Mouse (Mus musculus) limb, embryonic 13.5 days (tissue): ENCODE data around the gene Celf5. TPM values are rescaled to one million over a fixed set of nuclear protein-coding genes. Genes with fewer than 3 reads are reported as not detected.

ENCODE experiments used
- ATAC-seq: fragments of 200-750 bp; cut with Nextera tagmentation; 2 replicates; pipeline ENCODE4 v1.8.0; 2017; ENCODE audit warnings: low read depth, moderate number of reproducible peaks, moderate TSS enrichment; ENCODE audit not compliant: low FRiP score
- H3K27ac ChIP-seq: fragments of 300-500 bp; sonication (generic); 2 replicates; pipeline ENCODE4 v1.5.1; 2015; ENCODE audit warnings: inconsistent platforms, mild to moderate bottlenecking, moderate library complexity
- H3K27me3 ChIP-seq: fragments of 300-500 bp; sonication (generic); 2 replicates; pipeline ENCODE4 v1.6.1; 2015; ENCODE audit warnings: mild to moderate bottlenecking, inconsistent platforms
- H3K36me3 ChIP-seq: fragments of 300-500 bp; sonication (generic); 2 replicates; pipeline ENCODE4 v1.6.1; 2015; ENCODE audit warnings: inconsistent platforms, mild to moderate bottlenecking, moderate library complexity
- H3K4me1 ChIP-seq: fragments of 300-500 bp; sonication (generic); 2 replicates; pipeline ENCODE4 v1.6.1; 2015; ENCODE audit warnings: inconsistent platforms
- H3K4me2 ChIP-seq: fragments of 300-500 bp; sonication (generic); replicated peaks from 2 replicates; pipeline ENCODE4 v1.6.1; 2015; ENCODE audit warnings: inconsistent platforms, mild to moderate bottlenecking, moderate library complexity
- H3K4me3 ChIP-seq: fragments of 300-500 bp; sonication (generic); 2 replicates; pipeline ENCODE4 v1.5.1; 2015; ENCODE audit warnings: moderate library complexity, mild to moderate bottlenecking, inconsistent platforms
- H3K9ac ChIP-seq: fragments of 300-500 bp; sonication (generic); 2 replicates; pipeline ENCODE4 v1.6.1; 2015; ENCODE audit warnings: mild to moderate bottlenecking, inconsistent platforms
- H3K9me3 ChIP-seq: fragments of 300-500 bp; sonication (generic); 2 replicates; pipeline ENCODE4 v1.6.1; 2016; ENCODE audit warnings: inconsistent platforms
- WGBS: fragments of 180-500 bp; shearing (Covaris S2); methylation state at CpG from one replicate; pipeline ENCODE4 v1.1.7; 2015; 5-methylcytosine and 5-hydroxymethylcytosine counted together
- polyA plus RNA-seq: library from polyadenylated mRNA; unstranded; fragments of >200 nt; fragmentation: Nextera tagmentation; extraction: Ambion mirVana; gene quantifications from 2 replicates; pipeline ENCODE4 v1.2.1, GENCODE M21; 2015

Celf5 gene
- polyA plus RNA-seq, 1 experiment from 2014 or later, result 1.6 TPM

DNA sequence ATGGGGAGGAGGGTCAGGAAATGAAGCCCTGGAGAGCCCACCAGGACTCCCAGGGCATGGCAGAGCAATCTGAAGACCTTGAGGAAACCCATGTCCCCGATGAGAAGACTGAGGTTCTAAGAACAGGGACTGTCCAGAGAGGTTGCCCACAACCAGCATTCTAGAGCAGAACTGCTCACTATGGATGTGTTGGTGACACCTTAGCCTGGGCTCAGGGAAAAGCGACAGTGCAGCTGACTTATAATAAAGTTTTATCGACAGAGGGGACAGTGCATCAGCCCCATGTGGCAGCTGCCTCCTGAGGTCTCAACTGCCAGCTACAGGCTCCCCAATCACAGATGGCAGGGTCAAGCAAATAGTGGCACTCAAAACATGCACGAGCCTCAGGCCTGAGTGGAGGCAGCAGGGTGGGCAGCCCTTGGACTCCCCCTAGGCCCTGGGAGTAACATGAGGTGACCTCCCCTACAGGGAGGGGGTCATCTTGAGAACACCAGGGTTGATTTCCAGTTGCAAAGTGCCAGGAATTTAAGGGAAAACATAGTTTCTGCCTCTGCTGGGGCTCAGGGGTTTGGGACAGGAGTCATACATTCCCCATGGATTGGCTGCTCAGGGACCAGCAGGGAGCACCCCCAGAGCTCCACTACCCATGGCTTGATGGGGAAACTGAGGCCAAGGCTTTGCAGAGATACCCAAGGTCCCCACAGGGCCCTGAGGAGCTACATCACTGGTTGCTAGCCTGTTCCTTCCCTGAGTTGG is 61.3 kb downstream of the Celf5 start:
- Histone ChIP-seq H3K27me3 (peaks cover 18% of the 10 kb centered on the region), H3K27ac (no peak overlapping the region), H3K9me3 (no peaks in the 10 kb centered on the region), H3K4me1 (peaks cover 55% of the 10 kb centered on the region), H3K9ac (no peak overlapping the region), H3K4me3 (no peak overlapping the region), H3K4me2 (no peak overlapping the region), H3K36me3 (peaks cover 26% of the 10 kb centered on the region)
- 73% methylated on average over 4 of the region's 4 CpGs for WGBS
- ATAC-seq, result no peak

GRCm38 (mm10) chr10:81420191-81420767 is 62.2 kb downstream of the Celf5 start:
- no peak overlapping the region for H3K4me2 ChIP-seq
- no peak for ATAC-seq
- H3K9ac ChIP-seq, result no peak overlapping the region
- H3K27ac ChIP-seq, result no peak overlapping the region
- peaks cover 11% of the 10 kb centered on the region for H3K27me3 ChIP-seq
- H3K36me3 ChIP-seq, result peaks cover 28% of the 10 kb centered on the region
- peaks cover 57% of the 10 kb centered on the region for H3K4me1 ChIP-seq
- H3K9me3 ChIP-seq, result no peaks in the 10 kb centered on the region
- WGBS, result 83% methylated on average over 40 of the region's 40 CpGs
- H3K4me3 ChIP-seq, result no peak overlapping the region

DNA sequence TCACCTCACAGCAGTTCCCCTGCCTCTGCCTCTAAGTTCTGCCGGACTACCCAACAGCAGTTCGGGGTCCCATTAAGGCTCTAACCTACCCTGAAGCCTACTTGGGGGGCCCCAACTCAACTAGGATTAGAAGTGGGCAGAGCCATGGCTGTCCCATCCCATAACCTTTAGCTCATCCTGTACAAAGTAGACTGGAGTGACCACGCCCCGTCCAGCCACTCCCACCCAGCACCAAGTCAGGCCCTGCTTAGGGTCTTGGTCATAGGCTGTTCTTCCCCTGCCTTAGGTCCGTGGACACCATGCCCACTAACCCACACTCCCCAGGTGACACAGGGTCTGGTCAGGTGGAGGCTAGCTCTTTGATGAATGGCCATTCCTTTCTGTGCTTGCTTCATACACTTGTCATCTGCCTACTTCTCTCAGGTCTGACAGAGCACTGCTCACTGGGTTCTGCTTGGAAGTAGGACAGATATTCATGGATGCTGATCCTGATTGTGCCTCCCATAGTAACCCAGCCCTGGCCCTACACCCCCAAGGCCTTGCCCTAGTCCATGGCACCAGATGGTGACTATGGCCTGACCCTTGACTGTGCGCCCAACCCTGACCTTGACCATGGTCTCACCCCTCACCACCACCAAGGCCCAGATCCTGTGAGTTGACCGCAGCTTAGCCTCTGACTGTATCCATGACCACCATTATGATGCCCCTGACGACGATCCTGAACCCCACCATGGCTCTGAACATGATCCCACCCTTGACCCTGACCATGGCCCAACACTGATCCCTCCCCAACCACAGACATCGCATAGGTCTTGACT is 63.2 kb downstream of the Celf5 start:
- Histone ChIP-seq H3K9me3 (no peaks in the 10 kb centered on the region), H3K4me3 (no peak overlapping the region), H3K4me1 (peaks cover 57% of the 10 kb centered on the region), H3K9ac (no peak overlapping the region), H3K36me3 (peaks cover 34% of the 10 kb centered on the region), H3K27me3 (peaks cover 5% of the 10 kb centered on the region; the same call in 1 of the 2 replicates), H3K4me2 (no peak overlapping the region), H3K27ac (no peak overlapping the region)
- no peak for ATAC-seq
- WGBS, result 91% methylated on average over 10 of the region's 10 CpGs

DNA sequence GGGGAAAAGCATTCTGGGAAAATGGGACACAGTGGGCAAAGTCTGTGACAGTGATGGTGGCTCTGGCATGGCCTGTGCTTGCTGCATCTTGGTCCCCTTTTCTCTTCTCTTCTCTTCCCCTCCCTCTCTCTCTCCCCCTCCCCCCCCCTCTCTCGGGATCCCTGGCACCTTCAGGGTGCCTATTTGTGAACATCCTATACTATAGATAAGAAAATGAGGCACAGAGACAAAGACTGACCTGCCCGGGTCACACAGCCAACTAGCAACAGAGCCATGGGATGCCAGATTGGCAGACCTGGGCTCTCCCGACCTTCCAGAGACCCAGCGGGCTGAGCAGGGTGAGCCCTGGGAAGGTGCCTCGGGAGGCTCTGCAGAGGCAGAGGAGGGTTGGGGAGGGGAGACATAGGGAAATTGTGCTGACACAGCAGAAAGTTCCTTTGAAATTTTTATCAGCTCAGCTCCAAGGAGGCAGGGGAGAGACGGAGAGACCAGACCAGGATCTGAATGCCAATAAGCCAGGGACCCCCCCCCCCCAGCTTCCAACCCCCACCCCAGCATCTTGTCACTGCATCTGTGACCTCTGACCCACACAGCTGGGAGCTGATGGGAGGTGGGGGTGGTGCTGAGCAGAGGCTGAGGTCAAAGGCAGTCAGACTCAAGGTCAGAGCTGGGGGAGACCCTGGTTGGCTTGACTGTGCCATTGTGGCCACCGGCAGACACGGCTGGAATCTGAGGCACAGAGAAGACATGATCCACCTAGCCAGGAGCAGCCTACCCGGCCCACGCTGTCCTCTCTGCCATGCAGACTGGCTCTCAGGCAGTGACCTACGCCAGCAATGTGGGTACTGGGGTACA is 64.1 kb downstream of the Celf5 start:
- Histone ChIP-seq H3K9me3 (no peaks in the 10 kb centered on the region), H3K36me3 (peaks cover 34% of the 10 kb centered on the region), H3K4me3 (no peak overlapping the region), H3K4me1 (peaks cover 59% of the 10 kb centered on the region), H3K27ac (0 out of 2 replicates have a peak overlapping the region, but pooled peaks have one; percentile 91), H3K4me2 (no peak overlapping the region), H3K27me3 (no peaks in the 10 kb centered on the region), H3K9ac (0 out of 2 replicates have a peak overlapping the region, but pooled peaks have one; percentile 65)
- ATAC-seq, result no peak
- WGBS, result 51% methylated on average over 11 of the region's 11 CpGs

DNA sequence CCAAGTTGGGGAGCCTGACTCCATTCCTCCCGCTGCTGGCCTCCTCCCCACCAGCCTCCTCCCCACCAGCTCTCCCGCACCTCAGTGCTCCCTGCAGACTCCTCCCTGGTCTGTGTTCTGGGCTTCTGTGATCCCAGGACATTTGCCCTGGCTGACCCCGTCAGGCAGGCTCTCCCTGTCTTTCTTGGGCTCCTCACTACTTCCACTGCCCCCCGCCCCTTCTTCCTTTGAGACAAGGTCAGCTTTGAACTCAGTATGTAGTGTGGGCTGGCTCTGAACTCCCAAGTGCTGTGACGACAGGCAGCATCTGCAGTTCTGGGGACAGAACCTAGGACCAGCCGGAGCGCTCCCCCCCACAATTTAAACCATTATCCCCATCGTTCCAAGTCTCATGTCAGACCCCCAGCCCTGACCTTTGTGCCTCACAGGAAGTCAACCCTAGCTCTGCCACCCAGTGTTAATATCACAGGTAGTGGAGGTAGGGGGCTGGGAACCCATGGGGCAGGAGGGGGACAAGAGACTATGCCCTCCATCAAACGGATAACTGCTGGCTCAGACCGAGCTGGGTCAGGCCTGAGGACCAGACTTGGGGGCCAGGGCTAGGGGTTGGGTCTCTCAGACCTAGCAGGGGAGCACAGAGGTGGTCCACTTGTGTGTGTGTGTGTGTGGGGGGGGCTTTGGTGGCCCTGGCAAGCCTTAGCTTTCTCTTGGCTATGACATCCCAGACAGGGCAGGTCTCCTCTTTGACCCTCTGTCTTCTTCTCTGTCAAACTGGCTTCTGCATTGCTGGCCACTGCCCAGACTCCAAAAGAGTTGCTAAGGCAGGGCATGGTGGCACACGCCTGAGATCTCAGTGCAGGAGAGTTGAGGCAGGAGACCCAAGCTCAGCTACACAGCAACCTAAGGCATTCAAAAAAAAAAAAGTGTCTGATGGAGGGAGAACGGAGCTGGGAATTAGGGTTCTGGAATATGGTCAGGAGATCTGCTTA is 65.0 kb downstream of the Celf5 start:
- no peaks in the 10 kb centered on the region for H3K27me3 ChIP-seq
- H3K4me2 ChIP-seq, result peak overlapping the region; percentile 64
- H3K4me1 ChIP-seq, result peaks cover 68% of the 10 kb centered on the region
- 44% methylated on average over 12 of the region's 12 CpGs for WGBS
- H3K4me3 ChIP-seq, result peak overlapping the region; percentile 34
- H3K36me3 ChIP-seq, result peaks cover 40% of the 10 kb centered on the region
- H3K9me3 ChIP-seq, result no peaks in the 10 kb centered on the region
- ATAC-seq, result no peak
- H3K9ac ChIP-seq, result peak overlapping the region; percentile 65
- H3K27ac ChIP-seq, result peak overlapping the region; percentile 91

GRCm38 (mm10) chr10:81416581-81417226 is 65.8 kb downstream of the Celf5 start:
- Histone ChIP-seq H3K36me3 (peaks cover 46% of the 10 kb centered on the region), H3K4me1 (peaks cover 77% of the 10 kb centered on the region), H3K4me2 (peak overlapping the region; percentile 64), H3K4me3 (peak overlapping the region; percentile 34), H3K9ac (peak overlapping the region; percentile 65), H3K27me3 (no peaks in the 10 kb centered on the region), H3K27ac (peak overlapping the region; percentile 91), H3K9me3 (no peaks in the 10 kb centered on the region)
- WGBS, result 1% methylated on average over 15 of the region's 26 CpGs
- peak; percentile 76 for ATAC-seq

DNA sequence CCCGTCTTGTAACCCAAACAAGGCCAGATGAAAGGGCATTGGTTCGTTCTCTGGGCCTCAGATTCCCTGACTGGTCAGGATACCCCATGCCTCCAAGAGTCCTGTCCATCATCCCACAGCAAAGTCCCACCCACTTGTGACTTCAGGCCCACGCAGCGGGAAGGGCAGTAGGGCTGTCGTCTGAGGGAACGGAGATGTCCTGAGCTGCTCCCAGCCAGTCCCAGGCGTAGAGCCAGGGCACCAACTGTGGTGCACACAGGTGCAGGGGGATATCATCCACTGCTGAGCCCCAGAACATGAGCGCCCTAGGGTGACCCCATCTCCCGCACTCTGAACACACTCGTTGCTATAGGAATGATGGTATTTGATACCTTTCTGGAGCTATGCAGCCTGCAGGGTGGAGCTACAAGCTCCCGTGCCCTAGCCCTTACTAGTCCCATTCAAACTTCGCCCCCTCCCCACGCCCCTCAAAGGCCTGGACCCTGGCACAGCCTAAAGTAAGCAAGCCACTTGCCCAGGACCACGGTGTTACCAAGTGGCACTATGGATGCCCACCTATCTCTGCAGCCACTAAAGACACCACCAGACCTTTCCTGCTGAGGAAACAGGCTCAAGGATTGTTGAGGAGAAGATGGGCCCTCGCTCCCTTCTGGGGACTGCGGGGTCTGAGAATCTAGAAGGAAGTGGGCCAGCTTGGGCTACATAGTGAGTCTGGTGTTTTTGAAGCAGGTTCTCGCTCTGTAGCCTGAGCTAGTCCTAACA is 66.8 kb downstream of the Celf5 start:
- H3K36me3 ChIP-seq, result peaks cover 44% of the 10 kb centered on the region
- 63% methylated on average over 17 of the region's 17 CpGs for WGBS
- no peaks in the 10 kb centered on the region for H3K9me3 ChIP-seq
- H3K27ac ChIP-seq, result peak overlapping the region; percentile 91
- no peak for ATAC-seq
- no peak overlapping the region for H3K9ac ChIP-seq
- H3K4me1 ChIP-seq, result peaks cover 86% of the 10 kb centered on the region
- H3K4me2 ChIP-seq, result no peak overlapping the region
- H3K27me3 ChIP-seq, result no peaks in the 10 kb centered on the region
- H3K4me3 ChIP-seq, result no peak overlapping the region

DNA sequence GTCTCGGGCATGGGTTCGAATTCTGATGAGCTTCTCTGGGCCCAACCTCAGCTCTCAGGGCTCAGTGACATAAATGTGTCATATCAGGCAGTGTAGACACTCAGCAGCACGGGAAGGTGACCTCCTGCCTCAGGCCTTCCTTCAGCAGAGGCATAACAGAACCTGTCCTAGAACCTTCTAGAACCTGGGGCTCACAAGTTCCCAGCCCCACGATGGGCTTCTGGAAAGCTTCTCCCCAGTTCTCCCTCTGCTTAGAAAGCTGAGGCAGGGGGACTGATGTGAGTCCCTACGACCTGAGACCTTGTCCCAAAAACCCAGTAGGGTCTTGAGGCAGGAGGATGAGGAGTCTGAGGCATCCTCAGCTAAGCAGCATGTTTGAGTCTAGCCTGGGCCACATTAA is 67.4 kb downstream of the Celf5 start:
- no peak overlapping the region for H3K9ac ChIP-seq
- no peak overlapping the region for H3K4me3 ChIP-seq
- no peaks in the 10 kb centered on the region for H3K9me3 ChIP-seq
- 78% methylated on average over 5 of the region's 5 CpGs for WGBS
- ATAC-seq, result no peak
- no peaks in the 10 kb centered on the region for H3K27me3 ChIP-seq
- H3K4me1 ChIP-seq, result peaks cover 91% of the 10 kb centered on the region
- peaks cover 40% of the 10 kb centered on the region for H3K36me3 ChIP-seq
- H3K27ac ChIP-seq, result peak overlapping the region; percentile 91; the same call in 1 of the 2 replicates
- H3K4me2 ChIP-seq, result no peak overlapping the region

DNA sequence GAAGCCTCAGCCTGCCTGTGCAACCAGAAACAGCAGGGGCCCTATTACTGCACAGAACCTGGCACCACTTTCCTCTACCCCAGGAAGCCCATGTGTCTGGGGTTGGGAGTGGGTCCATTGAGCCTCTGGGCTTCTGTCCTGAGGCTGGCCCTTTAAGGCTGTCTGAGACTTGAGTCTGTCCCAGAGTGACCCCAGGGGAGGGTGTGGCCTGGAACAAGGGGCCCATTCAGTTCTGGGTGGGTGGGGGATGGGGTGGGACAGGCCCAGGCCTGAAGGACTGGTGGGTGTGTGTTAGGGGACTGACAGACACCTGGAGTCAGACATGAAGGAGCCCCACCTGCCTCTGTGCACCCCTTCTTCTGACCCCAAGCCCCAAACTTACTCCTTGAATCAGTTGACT is 67.8 kb downstream of the Celf5 start:
- no peaks in the 10 kb centered on the region for H3K9me3 ChIP-seq
- H3K4me2 ChIP-seq, result peak overlapping the region; percentile 48; the same call in 1 of the 2 replicates
- no peak overlapping the region for H3K9ac ChIP-seq
- peaks cover 95% of the 10 kb centered on the region for H3K4me1 ChIP-seq
- H3K36me3 ChIP-seq, result peaks cover 35% of the 10 kb centered on the region
- no peak for ATAC-seq
- no peak overlapping the region for H3K4me3 ChIP-seq
- H3K27ac ChIP-seq, result peak overlapping the region; percentile 91; the same call in 1 of the 2 replicates
- H3K27me3 ChIP-seq, result no peaks in the 10 kb centered on the region
